Mouse (Mus musculus) cortical plate, adult 2 months (tissue): ENCODE data around the gene Ptprm.

Experiments
- CTCF ChIP-seq: fragments of 200-500 bp; IDR thresholded peaks from 2 replicates; pipeline ENCODE4 v1.5.1; 2011; ENCODE audit warnings: mild to moderate bottlenecking, control low read depth, low read length; ENCODE audit not compliant: insufficient read depth; ENCODE audit errors: extremely low read depth
- POLR2A ChIP-seq: fragments of 200-500 bp; IDR thresholded peaks from 2 replicates; pipeline ENCODE4 v1.6.1; 2011; ENCODE audit warnings: mild to moderate bottlenecking, low read length, control low read depth; ENCODE audit not compliant: insufficient read depth; ENCODE audit errors: extremely low read depth

GRCm38 (mm10) chr17:67253445-67253844 lies 100.8 kb downstream of the Ptprm start:
- TF ChIP-seq POLR2A (no peak), CTCF (no peak)
